Mouse (Mus musculus) mouse embryonic stem cell (cell line): Measurements from ENCODE around the gene Sdk2.

Experiments
- in situ Hi-C, 2 experiments: fragments of 300-500 bp; cut with MboI; formaldehyde crosslinking; loops; 1 replicate in 1 of 2; 3 replicates in 1 of 2; pipeline ENCODE4 v1.14.3; 2019 to 2020; ENCODE audit warnings: low sequenced_read_pairs in 2 of 2, low pct_unique_long_range_greater_than_20kb in 1 of 2, mixed read lengths in 1 of 2; ENCODE audit not compliant: unreplicated experiment in 1 of 2

The Sdk2 gene

DNA sequence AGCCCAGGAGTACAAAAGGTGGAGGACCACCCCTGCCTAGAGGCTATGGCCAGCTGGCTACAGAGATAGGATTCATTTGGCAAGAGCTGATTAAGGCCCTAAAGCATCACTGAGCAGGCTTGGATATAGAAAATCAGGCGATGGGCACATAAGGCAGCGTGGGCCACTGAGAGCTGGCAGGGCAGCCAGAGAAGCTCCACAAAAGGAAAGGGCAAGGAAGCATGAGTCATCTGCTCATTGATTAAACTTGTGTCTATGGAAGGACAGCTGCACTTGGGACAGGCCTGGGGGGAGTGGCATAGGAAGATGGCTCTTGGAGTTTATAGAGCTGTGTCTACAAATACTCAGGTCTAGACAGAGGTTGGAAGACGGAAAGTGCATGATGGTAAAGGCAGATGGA, 104.1 kb downstream of the Sdk2 start:
- in situ Hi-C loops, result no loop called here

DNA sequence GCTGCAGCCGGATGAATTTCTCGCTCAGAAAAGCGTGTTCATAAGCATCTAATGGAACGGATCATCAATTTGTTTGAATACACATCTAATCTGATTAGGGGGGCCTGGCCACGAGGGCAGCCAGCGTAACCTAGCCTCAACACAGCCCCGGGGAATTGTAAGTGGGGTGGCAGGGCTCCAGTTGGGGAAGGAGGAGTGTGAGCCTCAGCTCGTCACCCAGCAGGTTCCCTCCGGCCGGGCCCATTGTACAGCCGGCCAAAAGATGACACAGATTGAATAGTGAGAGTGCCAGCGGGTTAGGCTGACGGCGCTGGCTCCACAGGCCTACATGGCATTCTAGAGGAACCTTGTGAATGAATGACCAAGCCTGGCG, 115.2 kb downstream of the Sdk2 start:
- in situ Hi-C loops, result no loop called here

DNA sequence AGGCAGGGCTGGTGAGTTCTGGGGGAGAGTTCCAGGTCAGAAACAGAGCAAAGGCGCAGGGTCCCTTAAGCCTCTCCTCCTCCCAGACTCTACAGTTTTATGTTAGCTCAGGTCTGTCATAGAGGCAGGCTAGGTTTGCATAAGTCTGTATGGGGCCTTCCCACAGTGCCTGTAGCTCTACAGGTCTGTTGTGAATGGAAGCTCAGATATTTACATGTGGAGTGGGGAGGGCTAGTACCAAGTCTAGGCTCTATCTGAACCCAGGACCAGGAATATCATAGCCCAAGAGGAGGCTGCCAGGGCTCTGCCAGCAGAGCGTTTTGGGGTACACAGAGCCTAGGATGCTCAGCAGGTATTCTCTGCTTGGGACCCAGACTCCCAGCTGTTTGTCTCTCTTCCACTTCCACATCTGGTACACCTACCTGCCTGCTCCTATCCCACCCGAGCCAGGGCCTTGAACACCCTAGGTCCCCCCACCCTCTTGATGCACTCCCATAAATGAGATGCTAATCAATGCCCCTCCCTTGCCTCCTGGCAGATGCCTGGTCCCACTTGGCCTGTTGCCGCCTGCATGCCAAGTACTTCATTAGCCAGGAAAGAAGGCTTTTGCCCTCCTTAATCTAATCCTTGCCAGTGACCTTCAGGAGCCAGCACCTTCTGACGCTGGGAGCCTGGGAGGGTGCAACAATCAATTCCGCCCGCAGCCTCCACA, 115.8 kb downstream of the Sdk2 start:
- in situ Hi-C loops, result no loop called here

DNA sequence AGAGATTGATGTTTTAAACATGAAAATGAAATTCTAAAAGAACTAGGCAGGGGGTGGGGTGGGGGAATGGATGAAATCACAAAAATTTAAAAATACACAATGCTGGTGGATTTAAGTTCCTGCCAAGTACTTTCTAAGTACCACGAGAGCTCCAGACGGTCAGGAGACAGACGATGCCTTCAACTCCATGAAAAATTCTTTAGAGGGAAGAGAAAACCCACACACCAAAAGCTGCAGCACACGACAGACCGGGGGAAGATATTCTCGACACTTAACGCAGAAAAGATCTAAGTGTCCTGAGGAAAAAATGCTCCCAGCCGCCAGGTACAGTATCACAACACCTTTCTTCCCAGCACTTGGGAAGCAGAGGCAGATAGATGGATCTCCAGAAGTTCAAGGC, 118.2 kb downstream of the Sdk2 start:
- in situ Hi-C loops, result no loop called here

DNA sequence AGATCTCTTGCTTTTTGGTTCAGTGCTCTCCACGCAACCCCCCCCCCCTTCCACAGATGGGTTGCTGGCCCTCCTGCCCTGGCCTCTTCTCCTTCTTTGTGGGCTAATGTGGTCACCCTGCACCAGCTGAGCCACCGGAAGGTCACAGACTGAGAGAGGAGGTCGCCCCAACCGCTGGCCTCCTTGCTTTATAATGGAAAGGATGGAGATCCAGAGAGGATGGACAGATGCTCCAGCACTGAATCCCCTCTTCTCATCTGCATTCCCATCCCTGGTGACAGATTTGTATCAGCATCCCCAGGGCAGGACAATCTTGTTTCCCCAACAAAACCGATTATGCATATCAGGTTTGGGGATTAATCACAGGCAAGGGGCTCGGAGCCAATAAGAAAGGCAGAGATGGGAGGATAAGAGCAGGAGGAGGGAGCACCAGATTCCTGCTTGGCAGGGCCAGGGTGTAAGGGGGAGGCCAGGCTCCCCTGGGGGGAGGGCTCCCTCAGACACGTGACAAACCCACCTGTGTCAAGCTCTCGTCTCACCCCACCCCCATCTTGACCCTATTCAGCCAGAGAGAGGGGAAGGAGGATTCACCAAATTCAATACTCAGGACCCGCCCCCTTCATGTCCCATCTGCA, 124.6 kb downstream of the Sdk2 start:
- in situ Hi-C loops, result no loop called here

DNA sequence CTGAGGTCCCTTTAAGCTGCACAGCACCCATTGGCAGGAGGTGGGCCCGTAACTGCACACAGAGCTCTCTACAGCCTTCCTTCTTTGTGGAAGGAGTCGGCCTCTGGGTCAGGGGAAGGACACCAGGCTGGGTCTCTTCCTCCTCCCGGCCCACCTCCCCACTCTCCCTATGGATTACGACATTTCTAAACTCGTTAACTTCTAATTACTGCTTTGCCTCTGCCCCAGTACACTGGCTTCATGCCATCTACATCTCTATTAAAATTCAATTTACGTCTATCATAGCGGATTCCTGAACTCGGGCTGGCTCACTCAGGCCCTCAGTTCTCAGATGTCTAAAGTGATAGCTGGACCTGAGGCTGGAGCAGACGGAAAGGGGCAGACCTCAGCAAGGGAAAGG, 133.2 kb downstream of the Sdk2 start:
- in situ Hi-C loops, result no loop called here

DNA sequence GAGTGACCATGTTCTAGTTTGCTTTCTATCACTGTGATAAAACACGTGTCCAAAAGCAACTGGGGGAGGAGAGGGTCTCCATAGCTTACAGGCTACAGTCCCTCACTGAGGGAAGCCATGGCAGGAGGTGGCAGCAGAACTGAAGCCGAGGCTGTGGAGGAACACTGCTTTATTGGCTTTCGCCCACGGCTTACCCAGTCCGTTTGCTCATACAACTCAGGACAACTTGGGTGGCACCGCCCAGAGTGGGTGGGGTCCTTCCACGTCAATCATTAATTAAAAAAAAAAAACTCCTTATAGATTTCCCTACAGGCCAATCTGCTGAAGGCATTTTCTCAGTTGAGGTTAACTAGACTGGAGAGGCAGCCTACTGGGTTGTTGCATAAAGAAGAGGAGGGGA, 133.9 kb downstream of the Sdk2 start:
- in situ Hi-C loops, result no loop called here

DNA sequence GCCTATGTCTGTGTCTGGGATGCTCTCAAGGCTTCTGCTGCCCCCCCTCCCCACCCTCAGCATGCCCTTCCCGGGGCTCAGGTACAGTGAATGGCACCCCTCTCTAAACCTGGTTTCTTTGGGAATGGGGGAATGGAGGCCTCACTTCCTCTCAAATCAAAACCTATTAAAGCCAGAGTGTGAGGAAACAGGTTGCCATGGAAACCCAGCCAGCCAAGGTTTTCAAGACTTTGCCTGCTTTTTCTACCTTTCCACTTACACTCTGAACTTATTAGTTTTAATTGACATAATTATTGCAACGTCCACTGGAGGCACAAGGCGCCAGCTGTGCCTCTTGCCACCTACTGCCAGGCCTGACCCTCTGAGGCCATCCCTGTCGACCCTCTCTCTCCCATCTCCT, 135.1 kb downstream of the Sdk2 start:
- in situ Hi-C loops, result no loop called here

DNA sequence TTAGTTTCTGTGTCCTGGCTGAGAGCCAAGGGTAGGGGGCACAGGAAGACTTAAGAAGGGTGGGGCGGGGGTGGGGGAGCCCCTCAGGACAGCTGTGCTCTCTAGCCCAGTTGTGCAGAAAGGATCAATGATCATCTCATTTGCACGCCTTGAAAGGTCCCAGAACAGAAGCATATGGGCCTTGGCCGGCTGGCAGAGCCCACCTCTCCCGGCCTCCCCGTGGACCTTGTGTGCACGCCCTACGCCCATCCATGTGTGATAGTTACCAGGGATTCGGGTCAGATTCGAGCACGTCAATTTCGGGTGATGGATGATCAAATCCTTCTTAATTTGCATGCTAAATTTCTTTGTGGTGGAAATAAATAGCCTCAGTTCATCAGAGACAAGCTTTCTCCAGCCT, 136.7 kb downstream of the Sdk2 start:
- in situ Hi-C loops, result no loop called here

DNA sequence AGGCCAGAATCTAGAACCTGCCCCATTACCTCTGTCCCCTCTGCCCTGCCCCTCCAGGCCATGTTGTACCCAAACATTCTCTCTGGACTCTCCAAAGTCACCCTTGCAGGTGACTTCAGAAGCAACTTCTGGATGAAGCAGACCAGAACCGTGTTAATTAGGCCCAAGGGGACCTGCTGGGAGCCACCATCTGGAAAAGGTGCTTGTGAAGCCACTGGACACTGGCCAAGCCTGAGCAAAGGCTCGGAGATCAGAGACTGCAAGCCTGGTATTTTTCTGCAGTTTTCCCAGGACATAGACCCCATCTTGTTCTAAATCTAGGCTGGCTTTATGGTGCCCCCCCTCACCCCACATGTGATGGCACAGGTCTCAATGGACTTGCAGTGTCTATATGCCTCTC, 138.0 kb downstream of the Sdk2 start:
- in situ Hi-C loops, result no loop called here

DNA sequence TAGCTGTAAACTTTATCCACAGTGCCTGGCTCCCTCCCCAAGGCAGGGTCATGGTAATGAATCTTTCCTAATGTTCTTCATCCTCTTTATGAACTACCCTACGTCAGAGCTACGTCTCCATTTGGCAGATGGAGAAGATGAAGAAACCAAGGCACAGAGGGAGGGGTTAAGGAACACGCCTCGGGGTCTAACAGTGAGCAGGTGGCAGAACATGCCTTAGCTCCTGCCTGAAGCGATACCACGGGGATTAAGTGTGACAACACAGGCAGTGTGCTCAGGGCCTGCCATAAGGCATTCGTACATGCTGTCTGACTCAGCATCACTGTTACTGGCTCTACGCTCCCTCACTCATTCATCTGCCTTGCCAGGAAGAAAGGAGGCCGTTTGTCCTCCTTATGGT, 138.6 kb downstream of the Sdk2 start:
- in situ Hi-C loops, result no loop called here

DNA sequence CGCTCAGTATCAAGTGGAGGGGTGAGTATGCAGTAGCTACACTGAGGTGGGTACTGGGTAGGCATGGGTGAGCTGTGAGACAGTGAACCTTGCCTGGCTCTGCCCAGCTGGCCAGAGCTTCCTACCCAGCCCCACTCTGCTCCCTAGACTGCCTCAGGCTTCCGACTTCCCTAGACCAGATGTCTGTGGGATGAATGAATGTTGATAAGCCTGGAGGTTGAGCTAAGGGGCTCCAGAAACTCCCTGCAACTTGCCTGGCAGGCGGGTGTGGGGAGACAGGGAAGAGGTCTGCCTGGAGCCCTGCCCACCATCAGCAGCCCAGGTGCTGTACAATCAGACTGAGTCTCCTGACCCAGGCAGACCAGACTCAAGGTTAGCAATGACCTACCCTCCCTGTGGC, 139.0 kb downstream of the Sdk2 start:
- in situ Hi-C loops, result no loop called here

DNA sequence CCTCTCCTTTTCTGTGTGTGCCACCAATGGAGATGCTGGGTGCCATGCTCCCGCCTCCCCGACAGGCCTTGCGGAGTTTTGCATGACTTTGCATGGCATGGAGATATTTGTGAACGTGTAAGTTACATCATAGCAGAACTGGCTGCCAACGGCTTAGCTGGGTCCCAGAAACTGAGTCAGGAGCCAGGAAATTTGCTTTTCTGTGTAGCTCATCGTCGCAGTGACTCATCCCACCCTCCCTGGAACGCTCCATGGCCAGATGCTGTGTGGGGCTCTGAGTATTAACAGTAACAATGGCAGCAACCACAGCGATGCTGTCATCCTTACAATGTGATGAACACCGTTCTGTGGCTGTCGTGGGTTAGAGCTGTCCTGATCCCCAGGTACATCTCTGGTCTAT, 139.6 kb downstream of the Sdk2 start:
- in situ Hi-C loops, result no loop called here

DNA sequence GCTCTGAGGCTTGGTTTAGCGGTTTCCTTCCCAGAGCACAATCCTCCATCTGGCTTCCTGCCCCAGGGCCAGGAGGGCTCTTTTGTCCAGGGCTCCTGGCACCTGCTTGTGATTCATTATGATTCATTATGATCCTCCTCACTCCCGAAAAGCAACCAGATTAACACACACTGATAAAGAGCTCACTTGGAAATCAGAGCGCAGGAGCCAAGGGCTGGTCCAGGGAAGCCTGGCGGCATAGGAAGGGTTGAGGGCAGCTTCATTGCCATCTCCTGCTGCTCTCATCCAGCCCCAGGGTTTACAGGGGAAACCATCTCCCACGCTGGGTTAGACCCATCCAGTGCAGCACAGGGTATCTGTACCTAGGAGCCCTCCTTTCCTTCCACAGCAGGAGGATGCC, 143.7 kb downstream of the Sdk2 start:
- in situ Hi-C loops, result no loop called here

DNA sequence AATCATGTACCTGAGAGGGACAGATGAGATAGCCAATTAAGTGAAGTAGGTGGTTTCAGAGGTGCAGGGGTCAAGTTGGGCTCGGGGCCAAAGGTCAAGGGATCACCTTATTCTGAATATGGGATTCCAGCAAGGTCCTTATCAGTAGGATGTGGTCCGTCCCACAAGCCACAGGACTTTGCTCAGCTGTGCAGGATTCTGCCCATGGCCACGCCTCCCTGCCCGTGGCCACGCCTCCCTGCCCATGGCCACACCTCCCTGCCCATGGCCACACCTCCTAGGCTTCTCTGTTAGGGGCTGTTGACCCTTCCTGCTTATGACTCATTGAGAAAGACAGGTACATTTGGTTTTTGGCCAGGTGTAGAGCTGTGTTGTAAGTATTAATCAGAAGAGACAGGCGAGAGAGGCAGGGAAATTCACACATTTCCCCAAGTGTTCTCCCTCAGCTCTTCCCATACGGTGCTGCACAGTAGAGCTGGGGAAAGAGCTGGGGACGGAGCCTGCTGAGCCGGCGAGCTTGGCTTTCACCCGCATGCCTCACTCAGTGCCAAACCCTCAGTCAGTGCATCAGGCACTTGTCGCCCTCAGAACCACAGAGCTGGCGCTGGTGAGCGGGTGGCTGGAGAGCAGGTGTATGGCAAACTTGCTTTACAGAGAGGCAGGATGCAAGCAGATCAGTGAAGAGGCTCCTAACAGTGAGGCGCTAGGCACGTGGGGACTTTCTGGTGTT, 163.6 kb downstream of the Sdk2 start:
- in situ Hi-C loops, result no loop called here

DNA sequence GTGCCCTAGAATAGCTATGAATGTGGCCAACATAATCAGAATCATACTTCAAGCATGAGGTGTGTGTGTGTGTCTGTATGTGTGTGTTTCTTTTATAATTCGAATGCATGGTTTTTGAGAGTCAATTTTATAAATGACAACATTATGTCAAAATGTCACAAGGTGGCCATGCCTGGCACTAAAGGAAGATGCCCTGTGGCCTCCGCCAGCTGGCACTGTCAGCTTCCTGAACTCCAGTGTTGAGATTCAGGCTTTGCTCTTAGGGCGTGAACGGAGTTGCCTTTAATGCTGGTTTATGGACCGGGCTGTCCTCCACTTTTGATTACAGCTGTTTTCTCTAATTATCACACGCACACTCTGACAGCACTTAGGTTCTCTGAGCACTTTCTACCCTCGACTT, 164.9 kb downstream of the Sdk2 start:
- in situ Hi-C loops, result no loop called here

DNA sequence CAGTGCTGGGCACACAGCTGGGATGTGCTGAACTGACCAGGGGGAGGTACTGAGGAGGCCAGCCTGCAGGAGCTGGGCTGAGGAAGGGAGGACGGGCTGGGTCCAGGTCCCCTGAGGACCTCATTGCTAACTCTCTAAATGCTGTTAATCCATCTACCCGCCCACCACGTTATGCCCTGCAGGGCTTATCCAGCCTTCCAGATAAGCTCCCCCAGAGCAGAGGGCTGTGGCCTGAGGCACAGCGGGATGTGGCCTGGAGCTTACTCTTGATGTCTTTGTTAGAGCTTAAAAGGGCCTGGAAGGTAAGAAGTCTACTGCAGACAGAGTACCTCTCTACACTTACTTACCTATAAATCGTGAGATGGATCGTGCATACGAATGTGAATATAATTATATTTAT, 168.2 kb downstream of the Sdk2 start:
- in situ Hi-C loops, result no loop called here

DNA sequence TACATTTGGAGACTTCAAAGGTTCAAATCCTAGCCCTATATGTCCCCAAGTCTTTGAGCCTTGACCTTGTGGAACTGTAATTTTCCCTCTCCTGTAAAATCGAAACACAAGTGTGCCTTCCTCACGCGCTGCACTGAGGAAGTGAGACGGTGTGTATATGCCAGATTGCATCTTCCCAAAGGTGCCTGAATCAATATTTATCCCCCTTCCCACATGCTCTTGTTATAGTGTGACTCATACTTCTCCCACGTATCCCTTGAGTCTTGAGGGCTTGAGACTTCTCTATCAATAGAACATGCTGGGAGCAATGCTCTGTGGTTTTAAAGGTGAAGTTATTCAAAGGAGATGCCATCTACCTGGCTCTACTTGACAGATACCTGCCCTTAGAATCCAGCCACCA, 170.8 kb downstream of the Sdk2 start:
- in situ Hi-C loops, result no loop called here

DNA sequence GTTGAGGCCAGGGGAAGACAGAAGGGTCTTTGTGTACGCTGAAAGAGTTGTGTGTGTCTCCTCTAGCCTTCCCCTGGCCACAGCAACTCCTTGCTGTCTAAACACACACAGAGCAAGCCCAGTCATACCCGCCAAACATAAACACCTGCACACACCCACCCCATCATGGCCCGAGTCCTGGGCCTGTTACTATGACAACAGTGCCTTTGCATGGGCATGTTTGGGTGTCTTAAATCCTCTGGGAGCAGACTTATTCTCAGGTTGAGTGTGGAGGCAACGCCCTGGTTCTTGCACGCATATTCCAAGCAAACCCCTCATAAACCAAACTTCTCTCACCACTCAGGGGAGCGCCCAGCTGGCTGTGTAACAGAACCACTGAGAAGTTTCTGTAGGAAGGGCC, 173.9 kb downstream of the Sdk2 start:
- in situ Hi-C loops, result no loop called here

DNA sequence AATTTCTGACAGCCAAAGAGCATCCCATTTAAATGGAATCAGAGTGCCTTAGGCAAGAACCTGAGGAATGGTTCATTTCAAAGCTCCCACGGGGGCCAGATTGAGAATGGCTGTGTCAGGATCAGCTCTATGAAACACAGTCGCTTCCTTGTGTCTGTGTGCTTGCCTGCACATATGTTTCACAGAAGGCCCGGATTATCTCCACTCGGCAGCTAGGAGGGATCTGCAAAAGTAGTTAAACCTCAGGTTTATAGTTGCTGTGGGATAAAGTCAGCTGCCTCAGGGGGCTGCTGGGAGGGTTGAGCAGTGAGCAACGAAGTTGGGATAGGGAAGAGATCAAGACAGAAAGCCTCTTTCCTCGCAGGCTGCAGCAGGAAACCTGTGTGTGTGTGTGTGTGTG, 174.8 kb downstream of the Sdk2 start:
- in situ Hi-C loops, result no loop called here
